12 mouse cellular contexts compared by ENCODE assay signal in the genomic region with DNA sequence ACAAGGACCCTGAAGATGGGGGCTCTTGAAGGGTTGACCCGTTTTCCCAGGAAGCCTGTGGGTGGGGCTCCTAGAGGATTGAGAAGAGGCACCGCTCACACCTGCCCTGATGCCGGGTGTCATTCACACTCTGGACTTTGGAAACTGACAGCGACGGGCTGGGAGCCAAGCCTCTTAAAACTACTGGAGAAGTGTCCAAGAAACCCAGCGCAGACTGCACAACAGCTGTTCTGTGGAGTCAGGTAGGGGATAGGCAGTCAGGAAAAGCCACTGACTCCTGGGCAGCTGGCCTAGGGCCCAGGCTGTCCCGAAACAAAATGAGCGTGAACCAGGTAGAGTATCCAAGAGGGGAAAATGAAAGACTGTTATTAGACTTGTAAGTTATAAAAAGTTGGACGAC.
A peak's percentile ranks its signal among the peaks of the same experiment; 100 is the strongest.
DNase-seq lines count a peak whose midpoint lies in the region; ATAC-seq and TF ChIP-seq lines count a peak whose summit lies in the region.
"Had no signal": no experiment of that assay in that cellular context is flagged by ENCODE, and none has a peak within 500 bp of the region (broad histone marks: within the 10 kb centered on the region; RNA-seq: fewer than 3 reads in every experiment).

No protein-coding gene starts in this region.

- H3K27ac ChIP-seq in lung, embryonic 14.5 days (ENCODE audit: low read depth) = no peak overlapping the region
- H3K27ac ChIP-seq in heart, embryonic 15.5 days = no peak overlapping the region
- H3K27ac ChIP-seq: hindbrain, embryonic 10.5 days had no signal

- ATAC-seq in lung, embryonic 14.5 days (ENCODE audit: insufficient read depth) = no peak
- 0 out of 2 replicates have a peak, but pooled peaks have one; percentile 53 for ATAC-seq in heart, embryonic 15.5 days (replicated peaks; ENCODE audit: insufficient number of reproducible peaks, insufficient read depth, low FRiP score, low read depth)
- ATAC-seq: intestine, postnatal 0 days had no signal

- intact Hi-C loops in left cerebral cortex, postnatal 25 days (cut with DNase I) = no loop called here

- peaks cover 50% of the 10 kb centered on the region for H3K36me3 ChIP-seq in lung, embryonic 14.5 days (ENCODE audit: insufficient read depth)
- H3K36me3 ChIP-seq in heart, embryonic 15.5 days = peaks cover 35% of the 10 kb centered on the region

- peak; percentile 37 for DNase-seq in lung, embryonic 14.5 days
- no peak for DNase-seq in lung, postnatal 4 days
- peak; percentile 66 for DNase-seq in kidney, postnatal 14 days
- DNase-seq in natural killer cell, adult 2 months (ENCODE audit: low spot score in 2 of 2) = no peak
- no peak for DNase-seq in layer of hippocampus, adult 8-10 months (ENCODE audit: low spot score in 2 of 2)
- DNase-seq in left cerebral cortex, postnatal 25 days (ENCODE audit: low spot score in 2 of 2) = no peak
- DNase-seq: adrenal gland, adult 8-10 months had no signal

- no peaks in the 10 kb centered on the region for H3K9me3 ChIP-seq in lung, embryonic 14.5 days (ENCODE audit: low read depth, low read length)
- H3K9me3 ChIP-seq in heart, embryonic 15.5 days (replicated peaks) = no peaks in the 10 kb centered on the region
- H3K9me3 ChIP-seq: hindbrain, embryonic 10.5 days; megakaryocyte, embryonic 14.5 days had no signal

- H3K9ac ChIP-seq in lung, embryonic 14.5 days = no peak overlapping the region
- H3K9ac ChIP-seq in heart, embryonic 15.5 days = no peak overlapping the region

- WGBS in lung, embryonic 14.5 days = 47% methylated on average over 9 of the region's 9 CpGs
- 47% methylated on average over 9 of the region's 9 CpGs for WGBS in heart, embryonic 15.5 days

- H3K4me1 ChIP-seq in lung, embryonic 14.5 days (ENCODE audit: insufficient read depth) = no peaks in the 10 kb centered on the region
- peaks cover 13% of the 10 kb centered on the region for H3K4me1 ChIP-seq in heart, embryonic 15.5 days (replicated peaks)

- H3K4me2 ChIP-seq in lung, embryonic 14.5 days = no peak overlapping the region
- no peak overlapping the region for H3K4me2 ChIP-seq in heart, embryonic 15.5 days

- no peaks in the 10 kb centered on the region for H3K27me3 ChIP-seq in lung, embryonic 14.5 days (ENCODE audit: insufficient read depth, low read length)
- no peaks in the 10 kb centered on the region for H3K27me3 ChIP-seq in heart, embryonic 15.5 days
- H3K27me3 ChIP-seq: megakaryocyte, embryonic 14.5 days had no signal

- no peak for TF ChIP-seq CTCF in lung, embryonic 14.5 days (IDR thresholded peaks at IDR 0.05; ENCODE audit: low read depth)

- no peak overlapping the region for H3K4me3 ChIP-seq in lung, embryonic 14.5 days (ENCODE audit: low read depth, low read length)
- no peak overlapping the region for H3K4me3 ChIP-seq in heart, embryonic 15.5 days
- H3K4me3 ChIP-seq: erythroblast, embryonic 14.5 days; hindbrain, embryonic 10.5 days; megakaryocyte, embryonic 14.5 days had no signal

Comparison
In these comparisons a context has a peak if more than half of its experiments do, and no peak if none do; other contexts are left out.
1. DNase-seq: peak in lung, embryonic 14.5 days (single experiment) and kidney, postnatal 14 days (single experiment); none in lung, postnatal 4 days (0 of 2), natural killer cell, adult 2 months (0 of 2), layer of hippocampus, adult 8-10 months (0 of 2) and left cerebral cortex, postnatal 25 days (0 of 2).